Mouse (Mus musculus) cerebellum, adult 2 months (tissue): ENCODE data around the gene Fshr. TPM values are rescaled to one million over a fixed set of nuclear protein-coding genes. Genes with fewer than 3 reads are reported as not detected.
"Not testable (repeated sequence)": the region's sequence is repeated elsewhere in the genome, so short reads cannot be mapped to it uniquely, and the experiment has no call there.

Source experiments
- DNase-seq, 2 experiments: peaks; one replicate each; pipeline ENCODE4 v3.0.0; 2021
- H3K27ac ChIP-seq: fragments of 200-500 bp; 2 replicates; pipeline ENCODE4 v1.5.1; 2012; ENCODE audit warnings: low read length, control low read depth, inconsistent platforms; ENCODE audit not compliant: insufficient read depth
- H3K27me3 ChIP-seq: fragments of 200-500 bp; 2 replicates; pipeline ENCODE4 v1.6.1; 2012; ENCODE audit warnings: inconsistent platforms, mild to moderate bottlenecking, low read length, moderate library complexity; ENCODE audit not compliant: control insufficient read depth, insufficient read depth
- H3K4me1 ChIP-seq: fragments of 200-500 bp; 2 replicates; pipeline ENCODE4 v1.6.1; 2011; ENCODE audit warnings: low read length; ENCODE audit not compliant: control insufficient read depth, insufficient read depth
- H3K4me3 ChIP-seq: fragments of 200-500 bp; replicated peaks from 2 replicates; pipeline ENCODE3; 2011; ENCODE audit warnings: mild to moderate bottlenecking, low read depth, low read length, control low read depth; ENCODE audit not compliant: insufficient read depth
- CTCF ChIP-seq: fragments of 200-500 bp; IDR thresholded peaks from 2 replicates; pipeline ENCODE4 v1.5.1; 2011; ENCODE audit warnings: low read depth, mild to moderate bottlenecking, control low read depth, low read length, moderate library complexity, borderline replicate concordance; ENCODE audit not compliant: insufficient read depth
- POLR2A ChIP-seq: fragments of 200-500 bp; IDR thresholded peaks from 2 replicates; pipeline ENCODE4 v1.6.1; 2011; ENCODE audit warnings: low read length, control low read depth, borderline replicate concordance; ENCODE audit not compliant: insufficient read depth
- WGBS: fragments of 180-500 bp; shearing (Covaris S2); methylation state at CpG from one replicate; pipeline ENCODE4 v1.1.7; 2018; 5-methylcytosine and 5-hydroxymethylcytosine counted together
- polyA plus RNA-seq: library from polyadenylated mRNA; depleted of rRNA; stranded (reverse); fragments of >200 nt; gene quantifications from 2 replicates; pipeline ENCODE4 v1.2.3, GENCODE M21; 2012

The Fshr gene
- polyA plus RNA-seq, 1 experiment: not detected

DNA sequence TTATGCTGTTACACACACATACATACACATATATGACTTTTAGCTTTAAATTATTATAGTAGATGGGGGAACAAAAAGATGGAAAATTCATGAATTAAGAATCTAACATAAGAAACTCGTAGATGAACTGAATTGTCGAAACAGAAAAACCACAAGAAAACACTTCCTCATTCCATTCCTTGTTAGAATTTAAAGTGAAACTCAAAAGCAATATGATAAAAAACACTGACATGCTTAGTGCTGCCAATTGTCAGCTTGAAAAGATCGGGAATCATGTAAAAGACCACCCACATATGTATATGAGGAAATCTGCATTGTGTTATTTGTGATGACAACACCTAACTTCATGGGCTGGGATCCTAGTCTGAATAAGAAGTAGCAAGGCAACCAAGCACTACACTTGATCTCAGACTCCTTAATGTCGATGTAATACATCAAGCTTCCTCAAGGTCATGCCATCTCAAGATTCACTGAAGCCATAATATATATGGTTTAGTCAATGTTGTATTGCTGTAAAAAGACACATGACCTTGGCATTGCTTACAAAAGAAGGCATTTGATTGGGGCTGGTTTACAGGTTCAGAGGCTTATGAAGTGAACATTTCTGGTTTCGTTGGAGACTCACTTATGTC is 99.6 kb downstream of the Fshr start:
- DNase-seq: no peak
- H3K27me3 ChIP-seq: no peaks in the 10 kb centered on the region
- H3K4me1 ChIP-seq: no peaks in the 10 kb centered on the region
- TF ChIP-seq CTCF: no peak
- TF ChIP-seq POLR2A: no peak
- no peak overlapping the region for H3K27ac ChIP-seq
- no peak overlapping the region for H3K4me3 ChIP-seq
- 84% methylated on average over 5 of the region's 5 CpGs for WGBS

DNA sequence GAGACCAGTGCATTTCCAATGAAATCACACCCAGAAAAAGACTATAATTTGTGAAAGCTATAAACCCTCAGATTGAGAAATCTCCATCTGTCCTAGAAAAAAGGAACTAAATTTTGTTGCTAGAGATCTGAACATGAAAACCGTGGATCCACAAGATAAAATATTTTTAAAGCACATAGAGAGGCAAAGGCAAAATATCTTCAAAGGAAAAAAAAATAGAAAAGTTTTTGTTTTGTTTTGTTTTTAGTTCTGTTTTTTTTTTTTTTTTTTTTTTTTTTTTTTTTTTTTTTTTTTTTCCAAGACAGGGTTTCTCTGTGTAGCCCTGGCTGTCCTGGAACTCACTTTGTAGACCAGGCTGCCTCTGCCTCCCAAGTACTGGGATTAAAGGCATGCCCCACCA is 100.7 kb downstream of the Fshr start:
- H3K4me1 ChIP-seq, DNase-seq, H3K4me3 ChIP-seq, H3K27ac ChIP-seq, H3K27me3 ChIP-seq: not testable (repeated sequence)
- WGBS: 85% methylated on average over 1 of the region's 1 CpGs

DNA sequence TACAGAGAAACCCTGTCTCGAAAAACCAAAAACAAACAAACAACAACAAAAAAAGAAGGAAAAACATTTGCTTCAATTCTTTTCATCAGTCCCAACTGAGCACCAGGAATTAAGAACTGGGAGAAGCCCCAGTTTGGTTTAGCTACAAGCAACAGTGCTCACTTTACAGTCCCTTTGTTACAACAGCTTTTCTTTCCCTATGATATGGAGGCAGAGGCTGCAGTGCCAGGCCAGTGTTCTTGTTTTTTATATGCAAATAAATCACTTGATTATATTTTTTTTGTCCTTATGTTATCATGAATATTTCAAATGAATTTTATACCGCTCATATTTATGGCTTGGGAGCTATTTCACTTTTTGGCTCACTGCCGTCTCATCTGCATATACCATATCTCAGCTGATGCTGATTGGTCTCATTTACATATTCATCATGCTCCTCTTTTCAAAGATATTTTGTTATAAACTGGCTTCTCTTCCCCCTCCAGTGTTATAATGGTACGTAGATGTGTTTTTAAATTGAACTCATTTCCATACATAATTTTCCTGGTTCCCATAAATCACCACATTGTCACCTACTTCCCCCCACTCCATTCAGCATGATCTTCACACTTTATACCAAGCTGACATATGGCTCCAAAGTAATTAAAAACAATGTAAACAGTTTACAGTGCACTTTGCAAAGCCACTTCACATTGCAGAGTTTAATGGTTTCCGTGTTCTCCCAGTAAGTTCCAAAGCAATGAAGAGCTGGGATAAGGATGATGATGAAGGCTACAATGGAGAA is 110.6 kb downstream of the Fshr start:
- no peak for DNase-seq
- no peak for TF ChIP-seq POLR2A
- no peak for TF ChIP-seq CTCF
- no peaks in the 10 kb centered on the region for H3K27me3 ChIP-seq
- no peaks in the 10 kb centered on the region for H3K4me1 ChIP-seq
- 74% methylated on average over 5 of the region's 5 CpGs for WGBS
- H3K27ac ChIP-seq: no peak overlapping the region
- H3K4me3 ChIP-seq: no peak overlapping the region

DNA sequence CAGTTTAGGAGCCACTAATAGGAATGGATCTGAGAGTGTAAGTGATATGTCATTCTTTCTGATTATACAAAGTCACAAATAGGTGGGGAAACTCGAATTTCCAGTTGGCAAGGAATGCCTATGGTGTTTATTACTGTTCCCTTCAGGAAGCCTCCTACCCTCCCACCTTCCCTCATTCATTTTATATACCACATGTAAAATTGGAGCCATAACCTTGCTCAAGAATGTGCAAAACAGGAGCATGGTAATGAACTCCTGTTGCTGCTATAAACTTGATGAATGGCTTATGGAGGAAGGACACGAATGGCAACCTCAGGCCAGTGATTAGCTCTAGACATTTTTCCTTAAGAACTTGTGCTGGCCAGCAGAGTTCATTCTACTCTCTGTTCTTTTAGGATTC is 117.6 kb downstream of the Fshr start:
- 58% methylated on average over 2 of the region's 2 CpGs for WGBS
- TF ChIP-seq POLR2A: no peak
- no peak for TF ChIP-seq CTCF
- Histone ChIP-seq H3K4me3 (no peak overlapping the region), H3K27ac (no peak overlapping the region), H3K27me3 (no peaks in the 10 kb centered on the region), H3K4me1 (no peaks in the 10 kb centered on the region)
- no peak for DNase-seq

DNA sequence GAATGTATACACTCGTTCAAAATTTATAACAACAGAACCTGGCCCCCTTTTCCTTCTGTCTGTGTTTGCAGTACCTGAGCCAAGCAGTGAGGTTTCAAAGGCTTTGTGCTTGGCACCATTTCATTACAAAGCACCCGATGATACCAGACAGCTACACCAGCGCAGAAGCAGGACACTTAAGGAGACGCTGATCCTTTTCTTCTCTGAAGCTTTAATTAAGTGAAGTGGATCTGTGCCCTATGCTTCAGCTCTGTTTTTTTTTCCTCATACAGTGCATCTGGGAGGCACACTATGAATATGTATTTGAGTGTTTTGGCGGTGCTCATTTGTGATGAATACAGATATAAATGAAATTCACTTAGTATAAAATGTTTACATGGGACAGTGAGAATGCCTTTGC is 120.8 kb downstream of the Fshr start:
- no peak for DNase-seq
- Histone ChIP-seq H3K27ac (no peak overlapping the region), H3K27me3 (no peaks in the 10 kb centered on the region), H3K4me3 (no peak overlapping the region), H3K4me1 (no peaks in the 10 kb centered on the region)
- 75% methylated on average over 5 of the region's 5 CpGs for WGBS
- no peak for TF ChIP-seq POLR2A
- TF ChIP-seq CTCF: no peak

DNA sequence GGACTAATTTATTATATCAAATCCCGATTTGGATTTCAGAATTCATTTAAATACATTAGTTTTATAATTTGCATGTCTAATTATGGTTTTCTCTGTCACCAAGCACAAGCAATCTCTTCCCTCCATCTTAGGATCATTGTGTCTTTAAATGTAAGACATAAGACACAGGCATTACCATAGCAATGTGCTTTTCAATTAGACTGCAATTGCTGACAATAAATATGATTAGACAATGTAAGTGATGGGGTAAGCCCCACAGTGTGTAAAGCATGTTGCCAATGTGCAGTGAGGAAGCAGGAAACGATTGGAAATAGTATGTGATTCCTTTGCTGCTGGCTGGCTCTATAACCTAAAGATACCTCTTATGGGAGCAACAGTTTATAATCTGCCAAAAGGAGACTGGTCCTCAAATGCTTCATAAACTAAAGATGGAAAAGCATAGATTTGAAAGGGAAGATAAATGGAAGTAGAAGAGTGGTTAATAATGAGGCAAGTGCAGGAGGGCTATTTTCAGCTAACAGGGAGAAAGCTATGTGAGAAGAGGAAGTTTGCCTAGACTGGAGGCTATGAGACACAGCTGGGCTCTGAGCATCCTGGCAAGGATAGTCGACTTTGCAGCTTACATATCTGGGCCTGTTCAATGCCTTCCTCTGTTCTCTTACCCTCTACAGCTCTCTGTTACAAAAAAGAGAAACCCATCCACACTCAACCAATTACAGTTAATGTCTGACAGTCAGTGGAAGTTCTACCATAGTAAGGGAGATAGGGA is 136.0 kb downstream of the Fshr start:
- 60% methylated on average over 3 of the region's 3 CpGs for WGBS
- DNase-seq: no peak
- no peak for TF ChIP-seq POLR2A
- TF ChIP-seq CTCF: no peak
- no peaks in the 10 kb centered on the region for H3K4me1 ChIP-seq
- no peaks in the 10 kb centered on the region for H3K27me3 ChIP-seq
- no peak overlapping the region for H3K4me3 ChIP-seq
- no peak overlapping the region for H3K27ac ChIP-seq

DNA sequence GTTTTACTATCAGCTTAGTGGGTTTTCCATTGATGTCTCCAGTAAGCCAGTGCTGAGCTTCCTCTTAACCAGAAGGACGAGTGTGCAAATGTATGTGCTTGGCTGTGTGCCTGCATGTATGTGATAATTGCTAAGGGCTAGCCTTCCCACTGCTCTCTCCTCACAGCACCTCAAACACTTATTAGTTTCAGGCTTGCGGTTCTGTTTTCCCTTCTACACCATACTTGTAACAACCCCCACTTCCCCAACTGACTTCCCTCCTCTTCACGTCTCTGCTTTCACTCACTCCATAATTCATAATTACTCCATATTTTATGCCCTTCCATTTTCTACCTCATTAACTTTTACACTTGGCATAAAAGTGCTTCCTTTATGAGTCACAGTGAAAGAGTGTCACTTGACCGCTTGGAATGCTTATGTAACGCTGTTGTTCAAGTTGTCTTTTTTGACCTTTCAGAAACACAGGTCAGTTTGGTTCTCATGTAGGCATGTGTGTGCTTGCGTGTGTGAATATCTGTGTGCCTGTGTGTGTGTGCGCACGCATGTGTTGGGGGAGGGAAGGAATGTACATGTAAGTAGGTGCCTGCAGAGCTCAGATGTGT is 138.0 kb downstream of the Fshr start:
- WGBS: 75% methylated on average over 8 of the region's 8 CpGs
- H3K27me3 ChIP-seq: no peaks in the 10 kb centered on the region
- no peak overlapping the region for H3K4me3 ChIP-seq
- DNase-seq: no peak
- no peak for TF ChIP-seq CTCF
- no peak for TF ChIP-seq POLR2A
- H3K4me1 ChIP-seq: no peaks in the 10 kb centered on the region
- H3K27ac ChIP-seq: no peak overlapping the region
